ENCODE assay signal across 18 mouse cellular contexts in genomic region chr6:88839135-88839970, GRCm38 (mm10). TPM values are rescaled to one million over a fixed set of nuclear protein-coding genes. Genes with fewer than 3 reads are reported as not detected.
DNase-seq lines count a peak whose midpoint lies in the region; ATAC-seq and TF ChIP-seq lines count a peak whose summit lies in the region.
"Had no signal": no experiment of that assay in that cellular context is flagged by ENCODE, and none has a peak within 500 bp of the region (broad histone marks: within the 10 kb centered on the region; RNA-seq: fewer than 3 reads in every experiment).

No protein-coding gene starts in this region.

- DNase-seq in cerebellum, adult 11 months, result peak; percentile 63
- DNase-seq in brain, adult 2 months (ENCODE audit: low read depth, low spot score), result peak; percentile 67
- no peak for DNase-seq in liver, embryonic 14.5 days (ENCODE audit: low read depth in 3 of 3, low spot score in 3 of 3)
- no peak for DNase-seq in left cerebral cortex, postnatal 14 days (ENCODE audit: low spot score in 2 of 2)
- DNase-seq in yolk sac, embryonic 10.5 days (ENCODE audit: low spot score), result no peak
- DNase-seq: adrenal gland, postnatal 36 days; lung, postnatal 14 days; right cerebral cortex, postnatal 4 days; thymus, postnatal 36 days had no signal

- 84% methylated on average over 26 of the region's 26 CpGs for WGBS in intestine, embryonic 16.5 days
- WGBS in intestine, postnatal 0 days, result 88% methylated on average over 26 of the region's 26 CpGs
- WGBS in liver, embryonic 14.5 days (ENCODE audit: insufficient replicate concordance), result 84% methylated on average over 26 of the region's 26 CpGs

- no peak overlapping the region for H3K4me3 ChIP-seq in intestine, embryonic 16.5 days (ENCODE audit: low read length)
- H3K4me3 ChIP-seq in intestine, postnatal 0 days (ENCODE audit: low read depth, low read length), result no peak overlapping the region
- peak overlapping the region in 1 of 2 experiments; percentile 16; a peak in 1 of 4 replicates for H3K4me3 ChIP-seq in liver, embryonic 14.5 days (ENCODE audit: insufficient read depth in 1 of 2, low read depth in 2 of 2, low read length in 2 of 2)
- H3K4me3 ChIP-seq: forebrain, embryonic 13.5 days; heart, embryonic 15.5 days; midbrain, embryonic 12.5 days; neural tube, embryonic 15.5 days had no signal

- peaks cover 5% of the 10 kb centered on the region; the same call in 1 of the 2 replicates for H3K36me3 ChIP-seq in intestine, embryonic 16.5 days (ENCODE audit: control insufficient read depth, insufficient read depth, low read length)
- peaks cover 45% of the 10 kb centered on the region for H3K36me3 ChIP-seq in intestine, postnatal 0 days (ENCODE audit: control insufficient read depth, insufficient read depth)
- peaks cover 36% of the 10 kb centered on the region for H3K36me3 ChIP-seq in liver, embryonic 14.5 days (replicated peaks; ENCODE audit: control insufficient read depth, insufficient read depth, low read depth)

- H3K9me3 ChIP-seq in intestine, embryonic 16.5 days (ENCODE audit: control insufficient read depth, low read length), result no peaks in the 10 kb centered on the region
- no peaks in the 10 kb centered on the region for H3K9me3 ChIP-seq in intestine, postnatal 0 days (ENCODE audit: control insufficient read depth)
- no peaks in the 10 kb centered on the region for H3K9me3 ChIP-seq in liver, embryonic 14.5 days (ENCODE audit: control insufficient read depth, low read length)
- H3K9me3 ChIP-seq: forebrain, embryonic 13.5 days; heart, embryonic 15.5 days; kidney, embryonic 15.5 days; midbrain, embryonic 12.5 days; neural tube, embryonic 15.5 days had no signal

- TF ChIP-seq EP300 in liver, embryonic 14.5 days (IDR thresholded peaks at IDR 0.05; ENCODE audit: low read depth), result no peak

- intact Hi-C loops in left cerebral cortex, postnatal 14 days (cut with DNase I), result no loop called here

- no peaks in the 10 kb centered on the region for H3K27me3 ChIP-seq in intestine, embryonic 16.5 days (replicated peaks; ENCODE audit: control insufficient read depth, insufficient read depth, low read length)
- no peaks in the 10 kb centered on the region for H3K27me3 ChIP-seq in intestine, postnatal 0 days (replicated peaks; ENCODE audit: control insufficient read depth, insufficient read depth, low read length)
- H3K27me3 ChIP-seq in liver, embryonic 14.5 days (ENCODE audit: control insufficient read depth, insufficient read depth, low read length), result no peaks in the 10 kb centered on the region
- H3K27me3 ChIP-seq: forebrain, embryonic 13.5 days; heart, embryonic 15.5 days; kidney, embryonic 15.5 days; neural tube, embryonic 15.5 days had no signal

- TF ChIP-seq CTCF in intestine, postnatal 0 days (IDR thresholded peaks at IDR 0.05; ENCODE audit: low read depth), result no peak
- no peak for TF ChIP-seq CTCF in liver, embryonic 14.5 days (IDR thresholded peaks at IDR 0.05; ENCODE audit: low read depth)

- 0 out of 2 replicates have a peak overlapping the region, but pooled peaks have one; percentile 27 for H3K9ac ChIP-seq in intestine, embryonic 16.5 days (ENCODE audit: low read depth, low read length)
- no peak overlapping the region for H3K9ac ChIP-seq in intestine, postnatal 0 days (ENCODE audit: low read depth, low read length)
- no peak overlapping the region for H3K9ac ChIP-seq in liver, embryonic 14.5 days (replicated peaks)
- H3K9ac ChIP-seq: forebrain, embryonic 13.5 days; heart, embryonic 15.5 days; kidney, embryonic 15.5 days; midbrain, embryonic 12.5 days; neural tube, embryonic 15.5 days had no signal

- no peak overlapping the region for H3K27ac ChIP-seq in intestine, embryonic 16.5 days (ENCODE audit: low read length)
- no peak overlapping the region for H3K27ac ChIP-seq in intestine, postnatal 0 days (ENCODE audit: low read depth, low read length)
- no peak overlapping the region for H3K27ac ChIP-seq in liver, embryonic 14.5 days
- H3K27ac ChIP-seq: forebrain, embryonic 13.5 days; heart, embryonic 15.5 days; kidney, embryonic 15.5 days; midbrain, embryonic 12.5 days; neural tube, embryonic 15.5 days had no signal

- H3K4me1 ChIP-seq in intestine, embryonic 16.5 days (ENCODE audit: control insufficient read depth, insufficient read depth, low read length), result peaks cover 15% of the 10 kb centered on the region
- H3K4me1 ChIP-seq in intestine, postnatal 0 days (replicated peaks; ENCODE audit: control insufficient read depth, insufficient read depth, low read length), result peaks cover 6% of the 10 kb centered on the region; the same call in 1 of the 2 replicates
- H3K4me1 ChIP-seq in liver, embryonic 14.5 days (replicated peaks; ENCODE audit: control insufficient read depth in 2 of 2, insufficient read depth in 2 of 2, low read length in 1 of 2), result peaks cover 23 to 29% of the 10 kb centered on the region in 2 experiments

- ATAC-seq in cerebellum, adult (ENCODE audit: insufficient number of reproducible peaks, low FRiP score, low TSS enrichment), result no peak
- ATAC-seq in intestine, embryonic 16.5 days, result no peak
- ATAC-seq in intestine, postnatal 0 days, result no peak
- ATAC-seq in liver, embryonic 14.5 days (ENCODE audit: insufficient read depth), result no peak
- ATAC-seq: CD4-positive, CD25-positive, alpha-beta regulatory T cell, adult 4 months; forebrain, embryonic 13.5 days had no signal

- no peak overlapping the region for H3K4me2 ChIP-seq in intestine, embryonic 16.5 days (ENCODE audit: low read depth, low read length)
- H3K4me2 ChIP-seq in intestine, postnatal 0 days (replicated peaks; ENCODE audit: low read depth), result no peak overlapping the region
- H3K4me2 ChIP-seq in liver, embryonic 14.5 days (ENCODE audit: low read depth), result peak overlapping the region; percentile 85; the same call in 1 of the 2 replicates
- H3K4me2 ChIP-seq: kidney, embryonic 15.5 days had no signal

RNA-seq across cellular contexts. Expression of gene Abtb1, which starts 2.4 kb away (rescaled TPM):
- 26.6 and 29.2 TPM in 2 replicates for polyA plus RNA-seq in intestine, embryonic 16.5 days (2015; fragmentation: Nextera tagmentation; extraction: Ambion mirVana)
- polyA plus RNA-seq in intestine, postnatal 0 days (2015; fragmentation: Nextera tagmentation; extraction: Ambion mirVana), result 22.7 and 23.9 TPM in 2 replicates
- polyA plus RNA-seq in liver, embryonic 14.5 days (2012; rRNA removed), result 43.1 and 47.5 TPM in 2 replicates
- polyA plus RNA-seq in liver, embryonic 14.5 days (2014; fragmentation: Nextera tagmentation; extraction: Ambion mirVana), result 39.0 and 44.9 TPM in 2 replicates
- total RNA-seq in left cerebral cortex, postnatal 14 days (2021), result 10 to 100 TPM; 32.6 to 34.6 TPM

RNA-seq across cellular contexts. Expression of gene Podxl2, which starts 35.5 kb away (rescaled TPM):
- polyA plus RNA-seq in intestine, embryonic 16.5 days (2015; fragmentation: Nextera tagmentation; extraction: Ambion mirVana), result 32.0 and 35.6 TPM in 2 replicates
- polyA plus RNA-seq in intestine, postnatal 0 days (2015; fragmentation: Nextera tagmentation; extraction: Ambion mirVana), result 36.3 and 39.2 TPM in 2 replicates
- polyA plus RNA-seq in liver, embryonic 14.5 days (2012; rRNA removed), result 1.9 and 3.1 TPM in 2 replicates
- 0.59 and 1.2 TPM in 2 replicates for polyA plus RNA-seq in liver, embryonic 14.5 days (2014; fragmentation: Nextera tagmentation; extraction: Ambion mirVana)
- total RNA-seq in left cerebral cortex, postnatal 14 days (2021), result 100 to 1,000 TPM; 191 to 243 TPM

RNA-seq across cellular contexts. Expression of gene Mcm2, which starts 59.2 kb away (rescaled TPM):
- 90.1 and 101 TPM in 2 replicates for polyA plus RNA-seq in intestine, embryonic 16.5 days (2015; fragmentation: Nextera tagmentation; extraction: Ambion mirVana)
- 32.9 and 33.1 TPM in 2 replicates for polyA plus RNA-seq in intestine, postnatal 0 days (2015; fragmentation: Nextera tagmentation; extraction: Ambion mirVana)
- 99.2 and 113 TPM in 2 replicates for polyA plus RNA-seq in liver, embryonic 14.5 days (2012; rRNA removed)
- polyA plus RNA-seq in liver, embryonic 14.5 days (2014; fragmentation: Nextera tagmentation; extraction: Ambion mirVana), result 142 and 167 TPM in 2 replicates
- total RNA-seq in left cerebral cortex, postnatal 14 days (2021), result 1 to 10 TPM; 3.6 to 3.8 TPM

Comparison
In these comparisons a context has a peak if more than half of its experiments do, and no peak if none do; other contexts are left out.
1. DNase-seq: peak in cerebellum, adult 11 months (single experiment) and brain, adult 2 months (single experiment); none in liver, embryonic 14.5 days (0 of 3), left cerebral cortex, postnatal 14 days (0 of 2) and yolk sac, embryonic 10.5 days (single experiment).